Mouse (Mus musculus): ENCODE measurements at regions not wholly inside any gene's neighbourhood (a gene's known extent, or its start where the extent isn't known, plus 50 kb on each side); places are given as distances from the start of the nearest gene placed in this dataset.

DNA sequence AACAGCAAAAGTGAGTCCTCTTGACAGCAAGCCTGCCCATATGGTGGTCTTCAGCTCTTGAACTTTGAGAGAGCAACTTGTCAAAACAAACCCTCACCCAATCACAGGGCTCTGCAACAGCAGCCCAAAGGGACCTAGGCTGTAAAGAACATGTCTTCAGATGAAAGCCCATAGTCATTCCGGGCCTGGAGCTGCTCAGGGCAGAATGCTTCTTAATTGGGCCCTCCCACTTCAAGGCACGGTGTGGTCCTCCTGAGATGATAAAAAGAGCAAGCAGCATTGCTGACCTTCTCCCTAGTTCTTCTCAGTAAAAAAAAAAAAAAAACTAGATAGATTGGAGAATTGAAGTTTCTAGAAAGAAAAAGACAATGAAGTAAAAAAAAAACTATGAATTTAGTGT lies 80.7 kb upstream of the Cpeb4 start:
- no peak for TF ChIP-seq POLR2A (IDR thresholded peaks at IDR 0.05; ENCODE audit: control insufficient read depth in 1 of 2, insufficient read depth in 1 of 2, low read depth in 1 of 2, low read length in 2 of 2, poor library complexity in 1 of 2)
- TF ChIP-seq SIN3A (IDR thresholded peaks at IDR 0.05; ENCODE audit: low read length) = no peak
- TF ChIP-seq MYC (IDR thresholded peaks at IDR 0.05; ENCODE audit: low read depth, low read length) = no peak
- no peak for TF ChIP-seq USF2 (IDR thresholded peaks at IDR 0.05; ENCODE audit: borderline replicate concordance in 1 of 2, insufficient read depth in 1 of 2, low read depth in 1 of 2, low read length in 2 of 2)
- TF ChIP-seq ETS1 (IDR thresholded peaks at IDR 0.05; ENCODE audit: low read depth, low read length) = no peak
- no peak for TF ChIP-seq CTCF (IDR thresholded peaks at IDR 0.05 in 2 of 3, conservative IDR thresholded peaks at IDR 0.05 in 1 of 3; ENCODE audit: control insufficient read depth in 1 of 3, insufficient read depth in 1 of 3, low read depth in 2 of 3, low read length in 3 of 3, poor library complexity in 1 of 3, severe bottlenecking in 1 of 3)
- no peak for TF ChIP-seq MEF2A (IDR thresholded peaks at IDR 0.05; ENCODE audit: extremely low read depth, insufficient replicate concordance, low read depth, low read length, poor library complexity, severe bottlenecking)

Data from MEL (cell line).